Mouse (Mus musculus): ENCODE data around the gene Man2a2. TPM values are rescaled to one million over a fixed set of nuclear protein-coding genes. Genes with fewer than 3 reads are reported as not detected.

Man2a2 gene
- total and polyA plus RNA-seq, 2 experiments from 2014 or later = 7.7 to 55.2 TPM

DNA sequence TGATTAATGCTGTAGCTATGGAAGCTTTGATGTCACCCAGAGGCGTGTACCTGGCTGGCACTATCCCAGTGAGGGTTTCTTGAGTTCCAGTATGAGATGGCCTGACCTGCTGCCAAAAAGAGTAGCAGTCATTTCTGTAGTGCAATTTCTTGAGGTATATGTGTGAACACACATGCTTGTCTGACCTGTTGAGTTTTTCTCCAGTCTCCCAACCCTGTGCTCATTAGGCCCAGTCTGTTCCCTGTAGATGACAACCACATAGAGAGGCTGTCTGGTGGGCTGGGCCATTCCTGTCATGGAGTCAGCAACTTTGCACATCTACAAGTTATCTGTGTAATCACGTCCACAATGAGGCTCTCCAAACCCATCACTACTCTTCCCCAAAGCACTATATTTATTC is 55.4 kb downstream of the Man2a2 start:
- Histone ChIP-seq H3K27me3 (ENCODE audit: control insufficient read depth, insufficient read depth, low read length) (no peaks in the 10 kb centered on the region), H3K9me3 (replicated peaks; ENCODE audit: control insufficient read depth, low read length) (no peaks in the 10 kb centered on the region), H3K36me3 (replicated peaks; ENCODE audit: control insufficient read depth, insufficient read depth, low read length) (peaks cover 66% of the 10 kb centered on the region), H3K4me3 (ENCODE audit: low read depth, low read length) (no peak overlapping the region), H3K27ac (ENCODE audit: low read depth) (no peak overlapping the region), H3K4me1 (ENCODE audit: control insufficient read depth, insufficient read depth) (no peaks in the 10 kb centered on the region), H3K4me2 (ENCODE audit: low read depth, low read length) (no peak overlapping the region), H3K9ac (replicated peaks; ENCODE audit: low read depth, low read length) (no peak overlapping the region)
- ATAC-seq (ENCODE audit: insufficient read depth, low read depth) = no peak
- DNase-seq (ENCODE audit: low spot score) = no peak
- TF ChIP-seq EP300 (IDR thresholded peaks at IDR 0.05; ENCODE audit: low read depth) (no peak), CTCF (IDR thresholded peaks at IDR 0.05; ENCODE audit: low read depth) (no peak)
- 69% methylated on average over 2 of the region's 2 CpGs for WGBS

DNA sequence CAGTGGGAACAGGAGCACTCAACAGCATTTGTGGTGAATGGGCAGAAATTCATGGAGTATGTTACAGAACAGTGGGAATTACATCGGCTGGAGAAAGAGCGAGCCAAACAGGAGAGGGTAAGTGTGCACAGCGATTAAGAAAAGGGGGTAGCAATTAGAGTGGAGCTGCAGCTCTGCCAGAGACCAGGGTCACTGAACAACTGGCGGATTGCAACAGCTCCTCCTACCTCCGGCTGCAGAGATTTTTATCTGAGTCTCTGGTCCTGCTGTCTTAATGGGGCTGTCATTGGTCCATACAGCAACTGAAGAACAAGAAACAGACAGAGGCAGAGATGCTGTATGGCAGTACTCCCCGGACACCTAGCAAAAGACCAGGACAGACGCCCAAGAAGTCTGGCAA is 60.4 kb downstream of the Man2a2 start:
- no peak overlapping the region for H3K4me2 ChIP-seq (ENCODE audit: low read depth, low read length)
- no peak for ATAC-seq (ENCODE audit: insufficient read depth, low read depth)
- TF ChIP-seq CTCF (IDR thresholded peaks at IDR 0.05; ENCODE audit: low read depth) (no peak), EP300 (IDR thresholded peaks at IDR 0.05; ENCODE audit: low read depth) (no peak)
- 77% methylated on average over 7 of the region's 7 CpGs for WGBS
- no peaks in the 10 kb centered on the region for H3K9me3 ChIP-seq (replicated peaks; ENCODE audit: control insufficient read depth, low read length)
- H3K4me1 ChIP-seq (ENCODE audit: control insufficient read depth, insufficient read depth) = no peaks in the 10 kb centered on the region
- H3K27me3 ChIP-seq (ENCODE audit: control insufficient read depth, insufficient read depth, low read length) = no peaks in the 10 kb centered on the region
- DNase-seq (ENCODE audit: low spot score) = no peak
- H3K9ac ChIP-seq (replicated peaks; ENCODE audit: low read depth, low read length) = no peak overlapping the region
- no peak overlapping the region for H3K27ac ChIP-seq (ENCODE audit: low read depth)
- no peak overlapping the region for H3K4me3 ChIP-seq (ENCODE audit: low read depth, low read length)
- H3K36me3 ChIP-seq (replicated peaks; ENCODE audit: control insufficient read depth, insufficient read depth, low read length) = peaks cover 94% of the 10 kb centered on the region

DNA sequence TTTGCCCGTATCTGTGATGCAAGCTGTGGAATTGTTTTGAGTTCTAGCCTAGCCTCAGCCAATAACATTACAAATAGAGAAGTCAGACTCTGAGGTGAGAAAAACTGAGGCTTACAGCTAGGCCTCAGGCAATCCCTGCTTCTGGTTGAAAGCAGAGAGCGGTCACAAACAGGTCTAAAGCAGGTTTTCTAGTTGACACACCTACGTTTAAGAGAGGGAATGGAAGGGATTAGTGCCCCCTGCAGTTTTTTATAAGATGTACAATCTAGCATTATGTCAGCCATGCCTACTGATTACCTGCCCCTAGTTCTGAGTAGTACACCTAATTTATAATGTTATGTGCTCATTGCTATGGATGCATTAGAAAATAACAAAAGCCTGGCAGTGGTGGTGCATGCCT is 63.4 kb downstream of the Man2a2 start:
- no peaks in the 10 kb centered on the region for H3K27me3 ChIP-seq (ENCODE audit: control insufficient read depth, insufficient read depth, low read length)
- no peak for DNase-seq (ENCODE audit: low spot score)
- H3K27ac ChIP-seq (ENCODE audit: low read depth) = no peak overlapping the region
- peaks cover 93% of the 10 kb centered on the region for H3K36me3 ChIP-seq (replicated peaks; ENCODE audit: control insufficient read depth, insufficient read depth, low read length)
- ATAC-seq (ENCODE audit: insufficient read depth, low read depth) = no peak
- no peaks in the 10 kb centered on the region for H3K4me1 ChIP-seq (ENCODE audit: control insufficient read depth, insufficient read depth)
- H3K4me2 ChIP-seq (ENCODE audit: low read depth, low read length) = no peak overlapping the region
- no peak overlapping the region for H3K4me3 ChIP-seq (ENCODE audit: low read depth, low read length)
- WGBS = 85% methylated on average over 3 of the region's 3 CpGs
- H3K9ac ChIP-seq (replicated peaks; ENCODE audit: low read depth, low read length) = no peak overlapping the region
- no peaks in the 10 kb centered on the region for H3K9me3 ChIP-seq (replicated peaks; ENCODE audit: control insufficient read depth, low read length)
- 0 out of 2 replicates have a peak, but pooled peaks have one; percentile 12 for TF ChIP-seq CTCF (IDR thresholded peaks at IDR 0.05; ENCODE audit: low read depth)
- TF ChIP-seq EP300 (IDR thresholded peaks at IDR 0.05; ENCODE audit: low read depth) = no peak

DNA sequence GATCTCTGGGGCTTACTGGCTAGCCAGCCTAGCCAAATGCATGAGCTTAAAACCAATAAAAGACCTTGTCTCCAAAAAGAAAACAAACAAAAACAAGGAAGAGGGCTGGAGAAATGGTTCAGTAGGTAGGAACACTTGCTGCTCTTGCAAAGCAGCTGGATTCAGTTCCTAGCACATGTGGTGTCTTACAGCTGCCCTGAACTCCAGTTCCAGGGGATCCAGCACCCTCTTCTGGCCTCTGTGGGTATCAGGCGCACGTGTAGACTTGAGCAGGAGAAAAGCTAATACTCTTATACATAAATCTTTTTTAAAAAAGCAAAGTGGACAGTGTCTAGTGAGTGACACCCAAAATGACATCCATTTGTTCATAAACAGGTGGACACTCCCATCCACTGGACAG is 69.7 kb downstream of the Man2a2 start:
- 89% methylated on average over 2 of the region's 2 CpGs for WGBS

DNA sequence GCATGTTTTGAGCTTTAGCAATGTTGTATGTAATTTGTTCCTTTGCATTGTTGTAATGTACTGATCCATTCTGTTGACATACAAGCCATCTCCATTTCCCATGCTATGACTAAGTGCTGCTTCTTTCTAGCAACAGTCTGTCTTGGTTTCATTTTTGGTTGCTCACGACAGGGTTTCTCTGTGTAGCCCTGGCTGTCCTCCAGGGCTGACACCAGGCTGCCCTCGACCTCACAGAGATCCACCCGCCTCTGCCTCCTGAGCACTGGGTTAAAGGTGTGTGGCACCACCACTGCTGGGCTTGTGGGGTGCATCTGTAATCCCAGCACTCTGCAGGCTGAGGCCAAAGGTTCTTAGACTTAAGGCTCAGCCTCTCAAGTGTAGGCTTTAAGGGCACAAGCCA is 71.6 kb downstream of the Man2a2 start:
- DNase-seq (ENCODE audit: low spot score) = no peak
- Histone ChIP-seq H3K9ac (replicated peaks; ENCODE audit: low read depth, low read length) (no peak overlapping the region), H3K9me3 (replicated peaks; ENCODE audit: control insufficient read depth, low read length) (no peaks in the 10 kb centered on the region), H3K4me3 (ENCODE audit: low read depth, low read length) (no peak overlapping the region), H3K27ac (ENCODE audit: low read depth) (no peak overlapping the region), H3K4me2 (ENCODE audit: low read depth, low read length) (no peak overlapping the region), H3K4me1 (ENCODE audit: control insufficient read depth, insufficient read depth) (no peaks in the 10 kb centered on the region; the same call in 1 of the 2 replicates), H3K27me3 (ENCODE audit: control insufficient read depth, insufficient read depth, low read length) (no peaks in the 10 kb centered on the region), H3K36me3 (replicated peaks; ENCODE audit: control insufficient read depth, insufficient read depth, low read length) (peaks cover 35% of the 10 kb centered on the region)
- WGBS = 90% methylated on average over 3 of the region's 3 CpGs
- no peak for ATAC-seq (ENCODE audit: insufficient read depth, low read depth)
- TF ChIP-seq CTCF (IDR thresholded peaks at IDR 0.05; ENCODE audit: low read depth) (no peak), EP300 (IDR thresholded peaks at IDR 0.05; ENCODE audit: low read depth) (no peak)

More for the DNA sequence above, 69.7 kb downstream of the Man2a2 start:
- H3K4me1 ChIP-seq (ENCODE audit: control insufficient read depth, insufficient read depth) = no peaks in the 10 kb centered on the region
- H3K27ac ChIP-seq (ENCODE audit: low read depth) = no peak overlapping the region
- no peak overlapping the region for H3K4me3 ChIP-seq (ENCODE audit: low read depth, low read length)
- no peak for ATAC-seq (ENCODE audit: insufficient read depth, low read depth)
- no peaks in the 10 kb centered on the region for H3K9me3 ChIP-seq (replicated peaks; ENCODE audit: control insufficient read depth, low read length)
- DNase-seq (ENCODE audit: low spot score) = no peak
- H3K9ac ChIP-seq (replicated peaks; ENCODE audit: low read depth, low read length) = no peak overlapping the region
- TF ChIP-seq CTCF (IDR thresholded peaks at IDR 0.05; ENCODE audit: low read depth) (no peak), EP300 (IDR thresholded peaks at IDR 0.05; ENCODE audit: low read depth) (no peak)
- no peak overlapping the region for H3K4me2 ChIP-seq (ENCODE audit: low read depth, low read length)
- H3K27me3 ChIP-seq (ENCODE audit: control insufficient read depth, insufficient read depth, low read length) = no peaks in the 10 kb centered on the region
- H3K36me3 ChIP-seq (replicated peaks; ENCODE audit: control insufficient read depth, insufficient read depth, low read length) = peaks cover 55% of the 10 kb centered on the region

Other genes starting within 250 kb of the Man2a2 start
- 17.5 and 24.2 TPM in 2 replicates for gene Sema4b, start 184.5 kb downstream of the Man2a2 start, total RNA-seq (2014; rRNA removed; ENCODE audit: low replicate concordance)
- 10.5 and 11.7 TPM in 2 replicates for gene Sema4b, start 184.5 kb downstream of the Man2a2 start, polyA plus RNA-seq (2015; fragmentation: Nextera tagmentation; extraction: Ambion mirVana)
- 26.0 and 27.2 TPM in 2 replicates for gene Cib1, start 138.6 kb downstream of the Man2a2 start, total RNA-seq (2014; rRNA removed; ENCODE audit: low replicate concordance)
- gene Cib1, start 138.6 kb downstream of the Man2a2 start, polyA plus RNA-seq (2015; fragmentation: Nextera tagmentation; extraction: Ambion mirVana) = 57.2 and 57.4 TPM in 2 replicates
- gene Gdpgp1, start 138.5 kb downstream of the Man2a2 start, total RNA-seq (2014; rRNA removed; ENCODE audit: low replicate concordance) = 2.5 and 5.5 TPM in 2 replicates
- gene Gdpgp1, start 138.5 kb downstream of the Man2a2 start, polyA plus RNA-seq (2015; fragmentation: Nextera tagmentation; extraction: Ambion mirVana) = 2.0 and 2.3 TPM in 2 replicates
- 0.35 TPM in 1 of 2 replicates, not detected in the other for gene Ttll13, start 125.0 kb downstream of the Man2a2 start, total RNA-seq (2014; rRNA removed; ENCODE audit: low replicate concordance)
- 0.51 and 0.98 TPM in 2 replicates for gene Ttll13, start 125.0 kb downstream of the Man2a2 start, polyA plus RNA-seq (2015; fragmentation: Nextera tagmentation; extraction: Ambion mirVana)
- gene Ngrn, start 110.2 kb downstream of the Man2a2 start, total RNA-seq (2014; rRNA removed; ENCODE audit: low replicate concordance) = 14.0 and 29.4 TPM in 2 replicates
- 35.8 and 40.5 TPM in 2 replicates for gene Ngrn, start 110.2 kb downstream of the Man2a2 start, polyA plus RNA-seq (2015; fragmentation: Nextera tagmentation; extraction: Ambion mirVana)
- gene Vps33b, start 101.7 kb downstream of the Man2a2 start, total RNA-seq (2014; rRNA removed; ENCODE audit: low replicate concordance) = 8.0 and 8.7 TPM in 2 replicates
- gene Vps33b, start 101.7 kb downstream of the Man2a2 start, polyA plus RNA-seq (2015; fragmentation: Nextera tagmentation; extraction: Ambion mirVana) = 3.6 and 3.9 TPM in 2 replicates
- gene Prc1, start 76.9 kb downstream of the Man2a2 start, total RNA-seq (2014; rRNA removed; ENCODE audit: low replicate concordance) = 59.9 and 98.0 TPM in 2 replicates
- gene Prc1, start 76.9 kb downstream of the Man2a2 start, polyA plus RNA-seq (2015; fragmentation: Nextera tagmentation; extraction: Ambion mirVana) = 46.1 and 49.4 TPM in 2 replicates
- 3.7 and 7.6 TPM in 2 replicates for gene Rccd1, start 46.9 kb downstream of the Man2a2 start, total RNA-seq (2014; rRNA removed; ENCODE audit: low replicate concordance)
- gene Rccd1, start 46.9 kb downstream of the Man2a2 start, polyA plus RNA-seq (2015; fragmentation: Nextera tagmentation; extraction: Ambion mirVana) = 2.9 and 3.1 TPM in 2 replicates
- gene Unc45a, start 30.4 kb downstream of the Man2a2 start, total RNA-seq (2014; rRNA removed; ENCODE audit: low replicate concordance) = 21.6 and 44.5 TPM in 2 replicates
- 11.0 and 12.5 TPM in 2 replicates for gene Unc45a, start 30.4 kb downstream of the Man2a2 start, polyA plus RNA-seq (2015; fragmentation: Nextera tagmentation; extraction: Ambion mirVana)
- gene Hddc3, start 28.3 kb downstream of the Man2a2 start, total RNA-seq (2014; rRNA removed; ENCODE audit: low replicate concordance) = 19.8 and 28.5 TPM in 2 replicates
- gene Hddc3, start 28.3 kb downstream of the Man2a2 start, polyA plus RNA-seq (2015; fragmentation: Nextera tagmentation; extraction: Ambion mirVana) = 14.5 and 17.8 TPM in 2 replicates
- 13.5 and 23.1 TPM in 2 replicates for gene Fes, start 16.6 kb upstream of the Man2a2 start, total RNA-seq (2014; rRNA removed; ENCODE audit: low replicate concordance)
- 9.2 and 9.7 TPM in 2 replicates for gene Fes, start 16.6 kb upstream of the Man2a2 start, polyA plus RNA-seq (2015; fragmentation: Nextera tagmentation; extraction: Ambion mirVana)
- gene Furin, start 34.1 kb upstream of the Man2a2 start, total RNA-seq (2014; rRNA removed; ENCODE audit: low replicate concordance) = 67.6 and 79.0 TPM in 2 replicates
- 16.9 and 18.9 TPM in 2 replicates for gene Furin, start 34.1 kb upstream of the Man2a2 start, polyA plus RNA-seq (2015; fragmentation: Nextera tagmentation; extraction: Ambion mirVana)
- gene Blm, start 163.7 kb upstream of the Man2a2 start, total RNA-seq (2014; rRNA removed; ENCODE audit: low replicate concordance) = 2.6 and 6.4 TPM in 2 replicates
- gene Blm, start 163.7 kb upstream of the Man2a2 start, polyA plus RNA-seq (2015; fragmentation: Nextera tagmentation; extraction: Ambion mirVana) = 3.9 and 4.5 TPM in 2 replicates

Measured in heart, postnatal 0 days (tissue).